Mouse (Mus musculus) lung, embryonic 16.5 days (tissue): ENCODE results near the gene Fbxw7. TPM values are rescaled to one million over a fixed set of nuclear protein-coding genes. Genes with fewer than 3 reads are reported as not detected.

Source experiments
- ATAC-seq: fragments of 200-750 bp; cut with Nextera tagmentation; 2 replicates; pipeline ENCODE4 v1.8.0; 2017; ENCODE audit warnings: low read depth, mild to moderate bottlenecking, moderate library complexity
- H3K27ac ChIP-seq: fragments of 300-500 bp; sonication (generic); 2 replicates; pipeline ENCODE4 v1.5.1; 2014; ENCODE audit warnings: mild to moderate bottlenecking, control low read depth, low read length
- H3K27me3 ChIP-seq: fragments of 300-500 bp; sonication (generic); 2 replicates; pipeline ENCODE4 v1.6.1; 2014; ENCODE audit warnings: low read depth, low read length, mixed read lengths; ENCODE audit not compliant: control insufficient read depth, insufficient read depth
- H3K36me3 ChIP-seq: fragments of 300-500 bp; sonication (generic); 2 replicates; pipeline ENCODE4 v1.6.1; 2014; ENCODE audit warnings: low read length; ENCODE audit not compliant: control insufficient read depth, insufficient read depth
- H3K4me1 ChIP-seq: fragments of 300-500 bp; sonication (generic); replicated peaks from 2 replicates; pipeline ENCODE4 v1.6.1; 2014; ENCODE audit warnings: low read length, mixed read lengths; ENCODE audit not compliant: control insufficient read depth, insufficient read depth
- H3K4me2 ChIP-seq: fragments of 300-500 bp; sonication (generic); 2 replicates; pipeline ENCODE4 v1.6.1; 2014; ENCODE audit warnings: low read depth, low read length, control low read depth
- H3K4me3 ChIP-seq: fragments of 300-500 bp; sonication (generic); 2 replicates; pipeline ENCODE4 v1.5.1; 2014; ENCODE audit warnings: mild to moderate bottlenecking, low read length, control low read depth
- H3K9ac ChIP-seq: fragments of 300-500 bp; sonication (generic); 2 replicates; pipeline ENCODE4 v1.6.1; 2014; ENCODE audit warnings: low read length, control low read depth
- H3K9me3 ChIP-seq: fragments of 300-500 bp; sonication (generic); 2 replicates; pipeline ENCODE4 v1.6.1; 2016; ENCODE audit warnings: low read length; ENCODE audit not compliant: control insufficient read depth
- WGBS: fragments of 180-500 bp; shearing (Covaris S2); extraction: QIAGEN DNeasy Blood & Tissue Kit; methylation state at CpG from one replicate; pipeline ENCODE4 v1.1.7; 2014; 5-methylcytosine and 5-hydroxymethylcytosine counted together
- polyA plus RNA-seq: library from polyadenylated mRNA; unstranded; fragments of >200 nt; fragmentation: Nextera tagmentation; extraction: Ambion mirVana; gene quantifications from 2 replicates; pipeline ENCODE4 v1.2.1, GENCODE M21; 2015

Gene Fbxw7
- polyA plus RNA-seq, 1 experiment from 2014 or later: 7.7 TPM

DNA sequence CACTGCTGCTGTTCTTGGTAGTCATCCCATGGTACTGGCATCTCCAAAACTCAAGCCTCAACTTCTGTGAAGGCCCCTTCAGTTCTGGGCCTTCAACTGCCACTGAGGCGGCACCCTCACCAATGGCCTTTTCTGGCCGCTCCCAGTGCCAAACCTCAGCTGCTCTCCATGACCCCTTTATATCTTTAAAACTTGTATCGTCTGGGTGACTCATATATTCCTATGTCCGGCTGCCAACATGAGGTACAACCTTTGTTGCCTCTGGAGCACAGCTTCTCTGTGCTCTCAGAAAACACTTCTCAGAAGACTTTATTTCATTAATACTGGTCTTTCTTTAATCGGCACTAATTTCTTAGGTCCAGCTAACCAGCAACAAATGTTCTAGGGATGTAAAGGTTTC lies 75.9 kb downstream of the Fbxw7 start:
- Histone ChIP-seq H3K4me1 (no peaks in the 10 kb centered on the region), H3K27me3 (no peaks in the 10 kb centered on the region), H3K36me3 (no peaks in the 10 kb centered on the region), H3K9me3 (no peaks in the 10 kb centered on the region), H3K9ac (no peak overlapping the region), H3K4me2 (no peak overlapping the region), H3K4me3 (no peak overlapping the region), H3K27ac (no peak overlapping the region)
- ATAC-seq: no peak
- WGBS: 92% methylated on average over 5 of the region's 5 CpGs

DNA sequence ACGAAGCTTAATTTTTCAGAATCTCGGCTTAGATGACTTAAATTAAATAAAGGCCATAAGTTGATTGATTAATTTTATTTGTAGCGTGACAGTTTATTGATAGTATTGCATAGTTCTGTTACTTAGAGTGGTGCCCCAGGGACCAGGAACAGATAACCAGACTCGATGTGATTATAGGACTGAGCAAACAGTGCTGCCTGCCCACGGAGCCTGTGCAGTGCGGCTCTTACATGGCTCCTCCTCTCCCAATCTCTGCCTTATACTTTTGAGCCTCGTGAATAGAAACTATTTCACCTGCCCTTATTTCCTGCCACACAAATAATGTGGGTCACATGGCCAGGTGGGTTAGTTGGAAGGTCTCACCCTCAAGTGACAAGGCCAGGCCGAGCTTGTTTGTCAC lies 82.9 kb downstream of the Fbxw7 start:
- Histone ChIP-seq H3K4me2 (no peak overlapping the region), H3K27me3 (no peaks in the 10 kb centered on the region), H3K4me3 (no peak overlapping the region), H3K36me3 (no peaks in the 10 kb centered on the region), H3K4me1 (no peaks in the 10 kb centered on the region), H3K9ac (no peak overlapping the region), H3K9me3 (no peaks in the 10 kb centered on the region), H3K27ac (no peak overlapping the region)
- 64% methylated on average over 8 of the region's 8 CpGs for WGBS
- no peak for ATAC-seq

GRCm38 (mm10) chr3:84906528-84906927 lies 91.5 kb downstream of the Fbxw7 start:
- 14% methylated on average over 1 of the region's 1 CpGs for WGBS
- Histone ChIP-seq H3K27me3 (no peaks in the 10 kb centered on the region), H3K4me1 (no peaks in the 10 kb centered on the region), H3K4me3 (no peak overlapping the region), H3K27ac (no peak overlapping the region), H3K36me3 (no peaks in the 10 kb centered on the region), H3K4me2 (no peak overlapping the region), H3K9me3 (no peaks in the 10 kb centered on the region), H3K9ac (no peak overlapping the region)
- no peak for ATAC-seq

- WGBS: 31% methylated on average over 1 of the region's 1 CpGs
- no peak overlapping the region for H3K27ac ChIP-seq
- no peaks in the 10 kb centered on the region for H3K36me3 ChIP-seq
- H3K4me3 ChIP-seq: no peak overlapping the region
- no peak for ATAC-seq
- H3K27me3 ChIP-seq: no peaks in the 10 kb centered on the region
- H3K9me3 ChIP-seq: no peaks in the 10 kb centered on the region
- no peak overlapping the region for H3K4me2 ChIP-seq
- no peaks in the 10 kb centered on the region for H3K4me1 ChIP-seq
- no peak overlapping the region for H3K9ac ChIP-seq
Measured at GRCm38 (mm10) chr3:84914284-84914683, 99.2 kb downstream of the Fbxw7 start.

DNA sequence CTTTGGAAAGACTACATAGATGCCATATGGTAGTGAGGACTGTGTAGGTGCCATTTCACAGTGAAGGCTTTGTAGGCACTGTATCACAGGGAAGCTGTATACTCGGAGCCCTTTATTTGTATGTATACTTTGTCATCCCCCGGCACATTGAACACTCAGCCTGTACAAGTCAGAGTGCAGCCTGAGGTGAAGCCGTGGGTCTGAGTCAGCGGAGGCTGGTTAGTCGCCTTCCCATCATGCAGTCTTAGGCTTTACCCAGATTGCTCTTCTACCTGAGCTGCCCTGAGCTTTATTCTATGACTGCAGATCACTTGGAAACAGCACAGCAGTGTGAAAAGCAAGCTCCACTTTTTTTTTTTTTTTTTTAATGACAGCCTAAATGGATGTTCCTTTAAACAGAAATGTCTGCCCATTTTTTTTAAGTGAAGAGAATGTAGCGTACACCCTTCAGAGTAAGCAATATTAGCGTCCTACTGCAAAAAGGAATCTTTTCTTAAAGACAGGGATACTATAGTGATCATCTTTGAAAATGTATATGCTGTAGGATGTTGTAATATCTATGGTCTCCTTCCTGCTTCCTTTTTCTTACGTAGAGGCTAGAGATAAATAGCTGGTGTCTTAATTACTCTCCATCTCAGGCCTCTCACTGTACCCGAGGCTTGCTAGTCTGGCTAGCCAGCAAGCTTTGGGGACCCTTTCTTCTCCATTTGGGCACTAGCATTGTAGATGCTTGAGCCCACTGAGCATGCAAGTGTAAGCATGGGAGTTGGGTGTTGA lies 103.0 kb downstream of the Fbxw7 start:
- WGBS: 56% methylated on average over 9 of the region's 9 CpGs
- no peaks in the 10 kb centered on the region for H3K9me3 ChIP-seq
- ATAC-seq: no peak

DNA sequence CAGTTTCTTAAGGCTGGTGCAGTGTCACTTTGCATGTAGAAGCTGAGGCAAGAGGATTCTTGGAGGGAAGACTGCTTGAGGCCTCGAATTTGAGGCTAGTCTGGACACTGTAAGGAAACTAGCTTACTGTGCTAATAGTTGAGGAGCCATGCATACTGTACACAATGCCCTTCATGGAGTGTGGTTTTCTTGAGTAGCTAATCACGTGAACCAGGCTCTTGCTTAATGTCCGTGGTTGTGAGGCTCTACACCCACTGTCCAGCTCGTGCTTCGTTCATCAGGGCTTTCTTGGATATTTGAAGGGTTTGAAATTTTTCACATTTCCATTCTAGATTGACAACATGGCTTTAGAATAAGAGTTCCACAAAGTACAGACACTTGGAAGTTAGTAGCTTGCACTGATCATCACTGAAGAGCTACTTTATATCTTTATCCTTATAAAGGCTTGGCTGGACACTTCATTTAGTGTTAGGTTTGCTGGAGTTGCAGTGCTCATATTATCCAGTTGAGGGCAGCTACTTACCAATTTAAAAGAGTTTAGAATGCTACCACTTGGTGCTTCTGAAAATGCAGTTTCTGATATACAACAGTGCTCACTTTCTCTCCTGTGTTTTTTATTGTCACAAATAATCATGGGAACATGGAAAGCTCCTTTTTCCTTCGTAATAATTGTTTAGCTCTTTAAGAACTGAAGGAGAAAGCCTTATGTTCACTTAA lies 106.8 kb downstream of the Fbxw7 start:
- no peak for ATAC-seq
- Histone ChIP-seq H3K4me3 (no peak overlapping the region), H3K4me2 (no peak overlapping the region), H3K4me1 (peaks cover 6% of the 10 kb centered on the region), H3K36me3 (no peaks in the 10 kb centered on the region), H3K9me3 (no peaks in the 10 kb centered on the region), H3K27ac (no peak overlapping the region), H3K9ac (no peak overlapping the region), H3K27me3 (no peaks in the 10 kb centered on the region)
- 69% methylated on average over 6 of the region's 6 CpGs for WGBS

More for the DNA sequence above, 103.0 kb downstream of the Fbxw7 start:
- Histone ChIP-seq H3K27me3 (no peaks in the 10 kb centered on the region), H3K9ac (no peak overlapping the region), H3K4me2 (no peak overlapping the region), H3K27ac (no peak overlapping the region), H3K4me1 (no peaks in the 10 kb centered on the region; the same call in 1 of the 2 replicates), H3K4me3 (no peak overlapping the region), H3K36me3 (no peaks in the 10 kb centered on the region)

DNA sequence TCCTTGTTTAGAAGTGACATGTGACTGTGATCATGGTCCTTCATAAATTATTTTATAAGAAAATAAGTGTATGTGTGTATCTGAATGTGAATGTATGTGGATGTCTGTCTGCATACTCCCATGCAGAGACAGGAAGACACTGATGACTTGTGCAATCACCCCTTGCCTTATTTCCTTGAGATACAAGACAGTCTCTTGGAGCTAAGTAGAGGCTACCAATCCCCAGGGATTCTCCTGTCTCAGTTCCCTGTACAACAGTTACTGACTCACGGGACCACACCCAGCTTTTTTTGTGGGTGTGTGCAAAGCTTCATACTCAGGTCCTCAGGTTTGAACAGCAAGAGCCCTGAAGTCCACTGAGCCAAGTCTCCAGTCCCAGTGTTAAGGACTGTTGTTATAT lies 108.2 kb downstream of the Fbxw7 start:
- Histone ChIP-seq H3K9ac (no peak overlapping the region), H3K4me2 (no peak overlapping the region), H3K27me3 (no peaks in the 10 kb centered on the region), H3K4me3 (no peak overlapping the region), H3K36me3 (no peaks in the 10 kb centered on the region), H3K27ac (peak overlapping the region; percentile 29; the same call in 1 of the 2 replicates), H3K9me3 (no peaks in the 10 kb centered on the region), H3K4me1 (peaks cover 6% of the 10 kb centered on the region)
- 54% methylated on average over 1 of the region's 1 CpGs for WGBS
- peak; percentile 21 for ATAC-seq

DNA sequence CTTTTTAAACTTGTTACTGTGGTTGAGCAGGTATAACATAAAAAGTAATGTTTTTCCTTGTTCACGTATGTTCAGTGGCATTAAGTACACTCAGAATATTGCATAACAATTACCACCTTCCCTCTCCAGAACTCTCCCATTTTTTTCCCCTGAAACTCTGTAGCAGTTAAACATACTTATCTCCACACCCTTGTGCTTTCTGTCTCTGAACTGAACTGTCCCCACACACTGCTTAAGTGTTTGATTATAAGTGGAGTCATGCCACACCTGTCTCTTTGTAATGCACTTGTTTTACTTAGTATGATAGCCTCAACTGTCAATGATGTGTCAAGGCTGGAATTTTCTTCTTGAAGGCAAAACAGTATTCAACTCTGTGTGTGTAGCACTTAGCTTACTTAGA lies 108.6 kb downstream of the Fbxw7 start:
- ATAC-seq: peak; percentile 63
- no peaks in the 10 kb centered on the region for H3K36me3 ChIP-seq
- 65% methylated on average over 1 of the region's 1 CpGs for WGBS

DNA sequence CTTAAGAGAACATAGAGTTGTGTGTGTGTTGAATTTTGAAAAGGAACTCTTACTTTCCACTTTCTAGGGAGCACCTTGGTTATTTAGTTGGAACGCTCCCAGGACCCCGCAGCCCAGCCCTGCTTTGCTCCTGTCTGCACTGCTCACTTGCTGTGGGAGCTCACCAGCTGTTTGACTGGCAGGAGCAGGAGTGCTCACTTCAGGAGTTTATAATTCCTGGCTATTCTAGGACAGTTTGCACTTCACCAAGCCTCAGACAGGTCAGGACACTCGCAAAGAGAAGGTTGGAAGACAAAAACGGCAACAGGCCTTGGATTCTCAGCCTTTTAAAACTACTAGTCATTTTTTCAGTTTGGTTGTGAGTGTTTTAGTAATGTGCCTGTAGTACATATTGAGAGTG lies 110.2 kb downstream of the Fbxw7 start:
- Histone ChIP-seq H3K36me3 (no peaks in the 10 kb centered on the region), H3K4me2 (no peak overlapping the region), H3K4me1 (peaks cover 6% of the 10 kb centered on the region), H3K4me3 (no peak overlapping the region), H3K9me3 (no peaks in the 10 kb centered on the region), H3K27me3 (no peaks in the 10 kb centered on the region), H3K27ac (no peak overlapping the region), H3K9ac (no peak overlapping the region)
- WGBS: 60% methylated on average over 4 of the region's 4 CpGs
- no peak for ATAC-seq

More for the DNA sequence above, 108.6 kb downstream of the Fbxw7 start:
- H3K4me3 ChIP-seq: no peak overlapping the region
- H3K9ac ChIP-seq: no peak overlapping the region
- H3K4me2 ChIP-seq: no peak overlapping the region
- H3K27me3 ChIP-seq: no peaks in the 10 kb centered on the region
- H3K27ac ChIP-seq: no peak overlapping the region
- no peaks in the 10 kb centered on the region for H3K9me3 ChIP-seq
- peaks cover 6% of the 10 kb centered on the region for H3K4me1 ChIP-seq
